Mouse (Mus musculus): ENCODE measurements around the gene Tal1.

The Tal1 gene

GRCm38 (mm10) chr4:115113266-115113665, 57.0 kb downstream of the Tal1 start:
- no peak for DNase-seq (ENCODE audit: extremely low spot score)

DNA sequence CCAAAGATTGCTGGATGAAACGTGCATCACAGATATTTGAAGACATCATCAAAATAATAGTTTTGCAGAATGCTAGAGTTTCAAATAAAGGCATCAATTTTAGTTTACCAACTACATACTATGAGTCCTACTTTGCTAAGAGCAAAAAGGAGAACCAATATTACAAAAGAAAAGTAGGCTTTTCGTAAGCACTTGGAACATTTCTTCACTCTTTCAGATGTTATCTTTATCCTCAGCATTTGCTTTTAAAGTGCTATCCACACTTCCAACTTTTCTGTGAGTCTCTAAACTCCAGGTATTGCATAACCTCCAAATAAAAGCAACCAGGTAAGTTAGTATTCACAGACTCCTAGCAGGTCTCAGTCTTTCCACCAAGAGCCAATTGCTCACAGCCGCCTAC, 63.4 kb downstream of the Tal1 start:
- no peak for DNase-seq (ENCODE audit: extremely low spot score)

GRCm38 (mm10) chr4:115121162-115121561, 64.9 kb downstream of the Tal1 start:
- no peak for DNase-seq (ENCODE audit: extremely low spot score)
